Comparison of ENCODE assay signal across 13 mouse cellular contexts in the genomic region with DNA sequence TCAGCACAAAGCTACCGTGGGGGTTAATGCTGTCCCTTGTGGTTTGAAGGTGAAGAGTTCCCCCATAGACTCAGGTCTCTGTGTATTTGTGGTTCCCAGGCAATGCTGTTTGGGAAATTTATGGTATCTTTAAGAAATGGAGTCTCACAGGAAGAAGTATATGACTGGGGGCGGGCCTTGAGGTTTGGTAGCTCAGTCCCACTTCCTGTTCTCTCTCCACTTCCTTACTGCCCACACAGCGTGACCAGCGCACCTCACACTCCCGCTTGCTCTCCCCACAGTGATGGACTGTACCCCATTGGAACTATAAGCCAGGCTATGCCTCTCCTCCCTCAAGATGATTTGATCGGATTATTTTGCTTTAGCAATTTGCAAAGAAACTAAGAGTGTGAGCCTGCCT. TPM values are rescaled to one million over a fixed set of nuclear protein-coding genes. Genes with fewer than 3 reads are reported as not detected.
A peak's percentile ranks its signal among the peaks of the same experiment; 100 is the strongest.
DNase-seq lines count a peak whose midpoint lies in the region; ATAC-seq and TF ChIP-seq lines count a peak whose summit lies in the region.
"Had no signal": no experiment of that assay in that cellular context is flagged by ENCODE, and none has a peak within 500 bp of the region (broad histone marks: within the 10 kb centered on the region; RNA-seq: fewer than 3 reads in every experiment).

No protein-coding gene starts in this region.

- H3K36me3 ChIP-seq in midbrain, embryonic 11.5 days (ENCODE audit: control insufficient read depth, insufficient read depth, low read length) = no peaks in the 10 kb centered on the region
- no peaks in the 10 kb centered on the region for H3K36me3 ChIP-seq in midbrain, embryonic 10.5 days
- H3K36me3 ChIP-seq in MEL (ENCODE audit: control insufficient read depth in 1 of 2, insufficient read depth in 2 of 2, low read length in 2 of 2) (peaks cover 0 to 34% of the 10 kb centered on the region in 2 experiments; a peak in 2 of 4 replicates), macrophage (ENCODE audit: inconsistent target) (no peaks in the 10 kb centered on the region)
- no peaks in the 10 kb centered on the region for H3K36me3 ChIP-seq in intestine, embryonic 16.5 days (ENCODE audit: control insufficient read depth, insufficient read depth, low read length)
- H3K36me3 ChIP-seq: limb, embryonic 13.5 days; neural tube, embryonic 15.5 days had no signal

- TF ChIP-seq EP300 in MEL (IDR thresholded peaks at IDR 0.05; ENCODE audit: low read depth in 1 of 2, low read length in 2 of 2) = no peak

- no peak for TF ChIP-seq CTCF in MEL (IDR thresholded peaks at IDR 0.05 in 2 of 3, conservative IDR thresholded peaks at IDR 0.05 in 1 of 3; ENCODE audit: control insufficient read depth in 1 of 3, insufficient read depth in 1 of 3, low read depth in 2 of 3, low read length in 3 of 3, poor library complexity in 1 of 3, severe bottlenecking in 1 of 3)

- no peak for TF ChIP-seq RAD21 in MEL (IDR thresholded peaks at IDR 0.05; ENCODE audit: low read depth, low read length)

- DNase-seq in midbrain, embryonic 11.5 days (ENCODE audit: low spot score, missing footprints) = peak; percentile 35
- no peak for DNase-seq in midbrain, embryonic 10.5 days (ENCODE audit: low spot score)
- peak; percentile 86 for DNase-seq in MEL (ENCODE audit: low read depth, low spot score)
- peak; percentile 61 for DNase-seq in thymus, postnatal 14 days
- DNase-seq in urinary bladder, postnatal 14 days (ENCODE audit: low spot score) = no peak
- DNase-seq in ovary, postnatal 14 days (ENCODE audit: low spot score) = no peak
- DNase-seq: cerebellum, adult 8-10 months; right cerebral cortex, postnatal 25 days had no signal

- no peaks in the 10 kb centered on the region for H3K79me2 ChIP-seq in MEL (ENCODE audit: control insufficient read depth, insufficient read depth, low read length, poor library complexity)
- H3K79me2 ChIP-seq in macrophage (ENCODE audit: inconsistent target) = no peaks in the 10 kb centered on the region

- 92% methylated on average over 6 of the region's 6 CpGs for WGBS in midbrain, embryonic 11.5 days
- WGBS in midbrain, embryonic 10.5 days = 87% methylated on average over 6 of the region's 6 CpGs
- whole genome bisulfite sequencing in macrophage (ENCODE audit: missing documents) = 23% methylated on average over 6 of the region's 6 CpGs
- 89% methylated on average over 6 of the region's 6 CpGs for WGBS in intestine, embryonic 16.5 days

- H3K27ac ChIP-seq in midbrain, embryonic 11.5 days (ENCODE audit: low read depth, low read length) = no peak overlapping the region
- H3K27ac ChIP-seq in midbrain, embryonic 10.5 days (replicated peaks) = no peak overlapping the region
- H3K27ac ChIP-seq in MEL (ENCODE audit: control insufficient read depth, low read depth, low read length) = peak overlapping the region; percentile 95
- H3K27ac ChIP-seq in macrophage = peak overlapping the region; percentile 81
- no peak overlapping the region for H3K27ac ChIP-seq in intestine, embryonic 16.5 days (ENCODE audit: low read length)
- H3K27ac ChIP-seq: limb, embryonic 13.5 days; neural tube, embryonic 15.5 days had no signal

- no peaks in the 10 kb centered on the region for H3K4me1 ChIP-seq in midbrain, embryonic 11.5 days (ENCODE audit: control insufficient read depth, insufficient read depth, low read length)
- H3K4me1 ChIP-seq in midbrain, embryonic 10.5 days = no peaks in the 10 kb centered on the region
- H3K4me1 ChIP-seq in MEL (ENCODE audit: control insufficient read depth in 1 of 2, insufficient read depth in 2 of 2, low read length in 2 of 2) = peaks cover 2 to 34% of the 10 kb centered on the region in 2 experiments; a peak in 3 of 4 replicates
- peaks cover 7% of the 10 kb centered on the region for H3K4me1 ChIP-seq in intestine, embryonic 16.5 days (ENCODE audit: control insufficient read depth, insufficient read depth, low read length)

- no peak overlapping the region for H3K9ac ChIP-seq in midbrain, embryonic 11.5 days (ENCODE audit: low read length)
- peak overlapping the region; percentile 74 for H3K9ac ChIP-seq in MEL (ENCODE audit: control insufficient read depth, low read depth, low read length, poor library complexity, severe bottlenecking)
- H3K9ac ChIP-seq in intestine, embryonic 16.5 days (ENCODE audit: low read depth, low read length) = no peak overlapping the region
- H3K9ac ChIP-seq: limb, embryonic 13.5 days; neural tube, embryonic 15.5 days had no signal

- H3K4me3 ChIP-seq in midbrain, embryonic 11.5 days (ENCODE audit: low read depth, low read length) = no peak overlapping the region
- no peak overlapping the region for H3K4me3 ChIP-seq in midbrain, embryonic 10.5 days
- H3K4me3 ChIP-seq in MEL (ENCODE audit: control insufficient read depth in 1 of 2, insufficient read depth in 1 of 2, low read depth in 2 of 2, low read length in 2 of 2) = peak overlapping the region; percentile 53
- H3K4me3 ChIP-seq in macrophage (ENCODE audit: inconsistent target) = no peak overlapping the region
- no peak overlapping the region for H3K4me3 ChIP-seq in intestine, embryonic 16.5 days (ENCODE audit: low read length)
- H3K4me3 ChIP-seq: limb, embryonic 13.5 days; neural tube, embryonic 15.5 days had no signal

- no peak overlapping the region for H3K4me2 ChIP-seq in midbrain, embryonic 11.5 days
- H3K4me2 ChIP-seq in intestine, embryonic 16.5 days (ENCODE audit: low read depth, low read length) = no peak overlapping the region
- H3K4me2 ChIP-seq: limb, embryonic 13.5 days; neural tube, embryonic 15.5 days had no signal

- no peak for ATAC-seq in midbrain, embryonic 11.5 days (ENCODE audit: low FRiP score)
- no peak for ATAC-seq in intestine, embryonic 16.5 days
- ATAC-seq: midbrain, embryonic 16.5 days had no signal

- no peaks in the 10 kb centered on the region; the same call in 1 of the 2 replicates for H3K9me3 ChIP-seq in midbrain, embryonic 11.5 days (ENCODE audit: control insufficient read depth, low read length)
- H3K9me3 ChIP-seq in midbrain, embryonic 10.5 days (replicated peaks) = peaks cover 10% of the 10 kb centered on the region; the same call in 1 of the 2 replicates
- H3K9me3 ChIP-seq in MEL (replicated peaks; ENCODE audit: insufficient read depth, low read length) = no peaks in the 10 kb centered on the region
- H3K9me3 ChIP-seq in intestine, embryonic 16.5 days (ENCODE audit: control insufficient read depth, low read length) = no peaks in the 10 kb centered on the region
- H3K9me3 ChIP-seq: limb, embryonic 13.5 days; neural tube, embryonic 15.5 days had no signal

- peak in 1 of 2 experiments; percentile 79; a peak in 2 of 4 replicates for TF ChIP-seq POLR2A in MEL (IDR thresholded peaks at IDR 0.05; ENCODE audit: control insufficient read depth in 1 of 2, insufficient read depth in 1 of 2, low read depth in 1 of 2, low read length in 2 of 2, poor library complexity in 1 of 2)

- H3K27me3 ChIP-seq in midbrain, embryonic 11.5 days (ENCODE audit: control insufficient read depth, insufficient read depth, low read length) = no peaks in the 10 kb centered on the region
- no peaks in the 10 kb centered on the region for H3K27me3 ChIP-seq in midbrain, embryonic 10.5 days (ENCODE audit: low read depth, poor library complexity, severe bottlenecking)
- no peaks in the 10 kb centered on the region for H3K27me3 ChIP-seq in MEL (ENCODE audit: control insufficient read depth in 1 of 2, insufficient read depth in 2 of 2, low read length in 2 of 2)
- H3K27me3 ChIP-seq in intestine, embryonic 16.5 days (replicated peaks; ENCODE audit: control insufficient read depth, insufficient read depth, low read length) = no peaks in the 10 kb centered on the region
- H3K27me3 ChIP-seq: neural tube, embryonic 15.5 days had no signal

TF ChIP-seq in MEL, 35 proteins besides CTCF, POLR2A, EP300 and RAD21 (continues in another document):
- TF ChIP-seq MAX (IDR thresholded peaks at IDR 0.05; ENCODE audit: low read length) = 0 out of 2 replicates have a peak, but pooled peaks have one; percentile 9
- TF ChIP-seq NELFE (IDR thresholded peaks at IDR 0.05; ENCODE audit: low read depth, low read length) = peak; percentile 80
- peak; percentile 56; the same call in 1 of the 2 replicates for TF ChIP-seq MXI1 (IDR thresholded peaks at IDR 0.05; ENCODE audit: low read depth, low read length)
- peak; percentile 90 for TF ChIP-seq TBP (IDR thresholded peaks at IDR 0.05; ENCODE audit: low read depth, low read length)
- 0 out of 2 replicates have a peak, but pooled peaks have one; percentile 39 for TF ChIP-seq TCF12 (IDR thresholded peaks at IDR 0.05; ENCODE audit: low read depth, low read length)
- peak; percentile 85 for TF ChIP-seq ELF1 (IDR thresholded peaks at IDR 0.05; ENCODE audit: low read depth, low read length)
- TF ChIP-seq SIN3A (IDR thresholded peaks at IDR 0.05; ENCODE audit: low read length) = peak; percentile 57; the same call in 1 of the 2 replicates
- TF ChIP-seq E2F4 (IDR thresholded peaks at IDR 0.05; ENCODE audit: borderline replicate concordance, low read depth, low read length) = no peak
- peak; percentile 59 for TF ChIP-seq MYC (IDR thresholded peaks at IDR 0.05; ENCODE audit: low read depth, low read length)
- TF ChIP-seq ZC3H11A (IDR thresholded peaks at IDR 0.05; ENCODE audit: low read depth, low read length) = no peak
- TF ChIP-seq TAL1 (IDR thresholded peaks at IDR 0.05; ENCODE audit: low read length) = no peak
- 0 out of 2 replicates have a peak, but pooled peaks have one; percentile 3 for TF ChIP-seq MAZ (IDR thresholded peaks at IDR 0.05; ENCODE audit: low read depth, low read length)
- peak; percentile 21 for TF ChIP-seq ETS1 (IDR thresholded peaks at IDR 0.05; ENCODE audit: low read depth, low read length)
- TF ChIP-seq SMC3 (IDR thresholded peaks at IDR 0.05; ENCODE audit: low read depth, low read length) = no peak
- peak; percentile 74 for TF ChIP-seq HCFC1 (IDR thresholded peaks at IDR 0.05; ENCODE audit: low read depth, low read length)

RNA-seq across cellular contexts. Expression of a gene that starts 14.9 kb away (rescaled TPM):
- 0.32 and 0.34 TPM in 2 replicates for polyA plus RNA-seq in midbrain, embryonic 11.5 days (2014; fragmentation: Nextera tagmentation; extraction: Ambion mirVana)
- 0.12 and 0.27 TPM in 2 replicates for polyA plus RNA-seq in midbrain, embryonic 10.5 days (2016; fragmentation: Nextera tagmentation; extraction: Ambion mirVana)
- 0.04 TPM in 1 of 2 replicates, not detected in the other for total RNA-seq in MEL (2012; rRNA removed)
- polyA plus RNA-seq in MEL (2012; ENCODE audit: insufficient read depth in 1 of 2, insufficient read length in 2 of 2, low read depth in 1 of 2, low replicate concordance in 2 of 2, missing spikeins in 1 of 2) (under 1 TPM in 1 of 2 experiments, not detected in 1; 0.03 TPM), macrophage (2018) (3.0 to 7.8 TPM (median 3.3 TPM) in 3 replicates)
- 1,000 to 10,000 TPM in 2 of 26 experiments, 100 to 1,000 TPM in 17, 10 to 100 TPM in 7; 17.9 to 1,486 (median 305) TPM for total RNA-seq in macrophage (2018; cell fraction: chromatin; rRNA removed)
- total RNA-seq in macrophage (2018; cell fraction: cytosol; rRNA removed) = 100 to 1,000 TPM in 4 of 26 experiments, 10 to 100 TPM in 16, 1 to 10 TPM in 6; 4.1 to 298 (median 39.1) TPM
- 1,000 to 10,000 TPM in 1 of 26 experiments, 100 to 1,000 TPM in 19, 10 to 100 TPM in 6; 18.6 to 1,031 (median 263) TPM for total RNA-seq in macrophage (2018; cell fraction: nucleus; rRNA removed)
- 2.9 and 3.5 TPM in 2 replicates for polyA plus RNA-seq in intestine, embryonic 16.5 days (2015; fragmentation: Nextera tagmentation; extraction: Ambion mirVana)

Comparison
In these comparisons a context has a peak if more than half of its experiments do, and no peak if none do; other contexts are left out.
1. DNase-seq: peak in midbrain, embryonic 11.5 days (single experiment), MEL (single experiment) and thymus, postnatal 14 days (single experiment); none in midbrain, embryonic 10.5 days (single experiment), urinary bladder, postnatal 14 days (single experiment) and ovary, postnatal 14 days (single experiment).
2. H3K27ac ChIP-seq: peak in MEL (single experiment) and macrophage (single experiment); none in midbrain, embryonic 11.5 days (single experiment), midbrain, embryonic 10.5 days (single experiment) and intestine, embryonic 16.5 days (single experiment).
3. H3K4me3 ChIP-seq: peak in MEL (2 of 2); none in midbrain, embryonic 11.5 days (single experiment), midbrain, embryonic 10.5 days (single experiment), macrophage (single experiment) and intestine, embryonic 16.5 days (single experiment).